ENCODE assay signal across 11 mouse cellular contexts in the genomic region with DNA sequence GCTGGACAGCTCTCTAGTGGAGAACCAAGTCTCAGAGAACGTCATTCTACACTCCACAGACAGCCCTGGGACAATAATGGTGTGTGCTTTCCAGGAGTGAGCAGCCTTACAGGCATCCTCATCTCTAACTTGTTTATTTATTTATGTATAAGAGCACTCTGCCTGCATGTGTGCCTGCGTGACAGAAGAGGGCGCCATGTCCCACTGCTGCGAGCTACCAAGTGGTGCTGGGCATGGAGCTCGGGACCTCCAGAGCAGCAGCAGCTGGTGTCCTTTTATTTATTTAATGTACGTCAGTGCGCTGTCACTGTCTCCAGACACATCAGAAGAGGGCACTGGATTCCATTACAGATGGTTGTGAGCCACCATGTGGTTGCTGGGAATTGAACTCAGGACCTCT.
DNase-seq lines count a peak whose midpoint lies in the region; ATAC-seq and TF ChIP-seq lines count a peak whose summit lies in the region.
"Had no signal": no experiment of that assay in that cellular context is flagged by ENCODE, and none has a peak within 500 bp of the region (broad histone marks: within the 10 kb centered on the region; RNA-seq: fewer than 3 reads in every experiment).

No protein-coding gene starts in this region.

- H3K27me3 ChIP-seq in heart, embryonic 11.5 days (ENCODE audit: control insufficient read depth, insufficient read depth, low read length), result no peaks in the 10 kb centered on the region
- no peaks in the 10 kb centered on the region for H3K27me3 ChIP-seq in thymus, adult 2 months (ENCODE audit: control insufficient read depth, insufficient read depth, low read length)
- no peaks in the 10 kb centered on the region for H3K27me3 ChIP-seq in liver, embryonic 13.5 days

- intact Hi-C loops in heart, postnatal 10 days (cut with DNase I), result no loop called here

- DNase-seq in heart, adult 11 months, result peak; percentile 70
- DNase-seq in thymus, adult 2 months, result peak; percentile 41
- no peak for DNase-seq in thymus, adult 18-20 months
- no peak for DNase-seq in liver, embryonic 13.5 days
- peak; percentile 72 for DNase-seq in thymus, postnatal 4 days
- no peak for DNase-seq in heart, postnatal 10 days
- DNase-seq in right cerebral cortex, postnatal 14 days, result no peak
- DNase-seq: kidney, adult 9 months had no signal

- no peak for ATAC-seq in heart, embryonic 11.5 days (replicated peaks; ENCODE audit: insufficient number of reproducible peaks, low FRiP score, low TSS enrichment)
- 0 out of 2 replicates have a peak, but pooled peaks have one; percentile 16 for ATAC-seq in liver, embryonic 13.5 days (ENCODE audit: low read depth)

- TF ChIP-seq CTCF in thymus, adult 2 months (IDR thresholded peaks at IDR 0.05; ENCODE audit: borderline replicate concordance, control insufficient read depth, extremely low read depth, insufficient read depth, low read length, poor library complexity), result 0 out of 2 replicates have a peak, but pooled peaks have one; percentile 27

- H3K9ac ChIP-seq in heart, embryonic 11.5 days (ENCODE audit: low read depth, low read length), result no peak overlapping the region
- H3K9ac ChIP-seq in liver, embryonic 13.5 days, result no peak overlapping the region

- H3K9me3 ChIP-seq in heart, embryonic 11.5 days (replicated peaks; ENCODE audit: control insufficient read depth, low read length), result no peaks in the 10 kb centered on the region
- H3K9me3 ChIP-seq in liver, embryonic 13.5 days (replicated peaks), result no peaks in the 10 kb centered on the region
- H3K9me3 ChIP-seq: G1E had no signal

- no peak overlapping the region for H3K4me2 ChIP-seq in heart, embryonic 11.5 days
- no peak overlapping the region for H3K4me2 ChIP-seq in liver, embryonic 13.5 days
- H3K4me2 ChIP-seq: midbrain, embryonic 11.5 days had no signal

- no peaks in the 10 kb centered on the region for H3K36me3 ChIP-seq in heart, embryonic 11.5 days (ENCODE audit: control insufficient read depth, insufficient read depth, low read length)
- no peaks in the 10 kb centered on the region for H3K36me3 ChIP-seq in thymus, adult 2 months (ENCODE audit: control insufficient read depth, insufficient read depth, low read length)
- H3K36me3 ChIP-seq in liver, embryonic 13.5 days, result peaks cover 5% of the 10 kb centered on the region; the same call in 1 of the 2 replicates

- H3K4me3 ChIP-seq in heart, embryonic 11.5 days (ENCODE audit: low read depth, low read length), result no peak overlapping the region
- no peak overlapping the region for H3K4me3 ChIP-seq in thymus, adult 2 months (ENCODE audit: control insufficient read depth, insufficient read depth, low read length)
- H3K4me3 ChIP-seq in liver, embryonic 13.5 days (replicated peaks), result no peak overlapping the region

- no peak for TF ChIP-seq POLR2A in thymus, adult 2 months (IDR thresholded peaks at IDR 0.05; ENCODE audit: control insufficient read depth, extremely low read depth, insufficient read depth, low read length, poor library complexity)

- H3K4me1 ChIP-seq in heart, embryonic 11.5 days (ENCODE audit: control insufficient read depth, insufficient read depth, low read length), result peaks cover 64% of the 10 kb centered on the region
- H3K4me1 ChIP-seq in thymus, adult 2 months (replicated peaks; ENCODE audit: control insufficient read depth, insufficient read depth, low read length), result peaks cover 20% of the 10 kb centered on the region
- H3K4me1 ChIP-seq in liver, embryonic 13.5 days (replicated peaks), result peaks cover 59% of the 10 kb centered on the region

- WGBS in heart, embryonic 11.5 days (ENCODE audit: insufficient replicate concordance), result 71% methylated on average over 7 of the region's 7 CpGs
- WGBS in thymus, adult 2 months, result 96% methylated on average over 7 of the region's 7 CpGs
- 82% methylated on average over 7 of the region's 7 CpGs for WGBS in liver, embryonic 13.5 days (ENCODE audit: insufficient replicate concordance)

- no peak overlapping the region for H3K27ac ChIP-seq in heart, embryonic 11.5 days (ENCODE audit: low read depth, low read length)
- no peak overlapping the region for H3K27ac ChIP-seq in thymus, adult 2 months (ENCODE audit: control insufficient read depth, insufficient read depth, low read length)
- no peak overlapping the region for H3K27ac ChIP-seq in liver, embryonic 13.5 days

Comparison
In these comparisons a context has a peak if more than half of its experiments do, and no peak if none do; other contexts are left out.
1. DNase-seq: peak in heart, adult 11 months (single experiment), thymus, adult 2 months (single experiment) and thymus, postnatal 4 days (single experiment); none in thymus, adult 18-20 months (0 of 2), liver, embryonic 13.5 days (single experiment), heart, postnatal 10 days (0 of 2) and right cerebral cortex, postnatal 14 days (single experiment).